Mouse (Mus musculus) stomach, postnatal 0 days (tissue): Measurements from ENCODE around the gene Kalrn.
A peak's percentile ranks its signal among the peaks of the same experiment; 100 is the strongest.

Experiments
- CTCF ChIP-seq: IDR thresholded peaks from 2 replicates; pipeline ENCODE4 v1.5.1; 2016; ENCODE audit warnings: antibody characterized with exemption, low read depth, mild to moderate bottlenecking, moderate library complexity
- EP300 ChIP-seq: optimal IDR thresholded peaks from 2 replicates; pipeline ENCODE3; 2016; ENCODE audit warnings: antibody characterized with exemption

GRCm38 (mm10) chr16:34536300-34536699 is 37.0 kb downstream of the Kalrn start:
- TF ChIP-seq CTCF: peak; percentile 12; the same call in 1 of the 2 replicates
- no peak for TF ChIP-seq EP300
